13 mouse cellular contexts compared by ENCODE assay signal in the genomic region with DNA sequence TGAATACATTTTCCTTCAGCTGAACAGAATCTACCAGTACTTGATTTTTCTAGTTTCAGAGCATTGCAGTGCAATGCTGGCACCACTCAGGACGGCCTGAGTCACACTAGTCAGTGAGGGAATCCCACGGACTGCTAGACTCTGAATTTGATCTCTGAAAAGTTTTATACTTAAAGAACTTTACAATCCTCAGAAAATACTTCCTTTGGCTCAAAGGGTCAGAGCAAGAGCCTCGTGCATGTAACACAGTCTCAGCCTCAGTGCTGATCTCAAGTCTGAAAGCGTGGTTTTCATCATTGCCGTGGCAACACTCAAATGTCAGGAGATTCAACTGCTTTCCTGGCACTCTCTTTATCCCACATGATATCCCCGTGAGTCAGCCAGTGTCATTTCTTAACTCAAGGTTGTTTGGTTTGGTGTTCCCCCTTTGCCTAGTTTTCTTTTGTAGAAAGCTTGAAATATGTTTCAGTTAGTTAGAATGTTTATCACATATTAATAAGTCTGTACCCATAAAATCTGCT. TPM values are rescaled to one million over a fixed set of nuclear protein-coding genes. Genes with fewer than 3 reads are reported as not detected.
DNase-seq lines count a peak whose midpoint lies in the region; ATAC-seq and TF ChIP-seq lines count a peak whose summit lies in the region.
"Had no signal": no experiment of that assay in that cellular context is flagged by ENCODE, and none has a peak within 500 bp of the region (broad histone marks: within the 10 kb centered on the region; RNA-seq: fewer than 3 reads in every experiment).

No protein-coding gene starts in this region.

- H3K27ac ChIP-seq in forebrain, postnatal 0 days (ENCODE audit: low read depth, low read length), result no peak overlapping the region
- H3K27ac ChIP-seq in forebrain, embryonic 10.5 days, result no peak overlapping the region
- H3K27ac ChIP-seq in midbrain, embryonic 14.5 days (replicated peaks; ENCODE audit: low read depth, low read length), result no peak overlapping the region
- no peak overlapping the region for H3K27ac ChIP-seq in midbrain, embryonic 13.5 days
- H3K27ac ChIP-seq: embryonic facial prominence, embryonic 15.5 days; limb, embryonic 10.5 days had no signal

- no peak for DNase-seq in forebrain, postnatal 0 days
- no peak for DNase-seq in forebrain, embryonic 10.5 days (ENCODE audit: extremely low spot score, low spot score)
- DNase-seq in midbrain, embryonic 14.5 days, result peak; percentile 22
- DNase-seq in adrenal gland, postnatal 14 days, result peak; percentile 75
- peak; percentile 29 for DNase-seq in telencephalon, adult 2 months (ENCODE audit: low read depth, low spot score)
- no peak for DNase-seq in thymus, postnatal 14 days
- DNase-seq in cerebellum, adult 9-11 months, result no peak
- DNase-seq: cerebellum, adult 2 months; kidney, postnatal 4 days; liver, postnatal 0 days had no signal

- H3K9me3 ChIP-seq in forebrain, postnatal 0 days (ENCODE audit: low read length), result no peaks in the 10 kb centered on the region
- H3K9me3 ChIP-seq in forebrain, embryonic 10.5 days, result no peaks in the 10 kb centered on the region
- no peaks in the 10 kb centered on the region for H3K9me3 ChIP-seq in midbrain, embryonic 14.5 days (ENCODE audit: control insufficient read depth, low read length)
- H3K9me3 ChIP-seq in midbrain, embryonic 13.5 days, result no peaks in the 10 kb centered on the region
- H3K9me3 ChIP-seq: embryonic facial prominence, embryonic 15.5 days; limb, embryonic 10.5 days had no signal

- no peaks in the 10 kb centered on the region for H3K27me3 ChIP-seq in forebrain, postnatal 0 days (ENCODE audit: insufficient read depth, low read length)
- no peaks in the 10 kb centered on the region for H3K27me3 ChIP-seq in forebrain, embryonic 10.5 days (ENCODE audit: poor library complexity, severe bottlenecking)
- H3K27me3 ChIP-seq in midbrain, embryonic 14.5 days (ENCODE audit: control insufficient read depth, insufficient read depth, low read length), result no peaks in the 10 kb centered on the region
- no peaks in the 10 kb centered on the region for H3K27me3 ChIP-seq in midbrain, embryonic 13.5 days
- H3K27me3 ChIP-seq: embryonic facial prominence, embryonic 15.5 days had no signal

- peak; percentile 66 for ATAC-seq in forebrain, postnatal 0 days
- no peak for ATAC-seq in midbrain, embryonic 14.5 days (ENCODE audit: low FRiP score, low TSS enrichment)
- ATAC-seq in midbrain, embryonic 13.5 days, result no peak
- ATAC-seq: liver, postnatal 0 days had no signal

- WGBS in forebrain, postnatal 0 days, result 48% methylated on average over 6 of the region's 6 CpGs
- 81% methylated on average over 6 of the region's 6 CpGs for WGBS in forebrain, embryonic 10.5 days
- 45% methylated on average over 6 of the region's 6 CpGs for WGBS in midbrain, embryonic 14.5 days
- 58% methylated on average over 6 of the region's 6 CpGs for whole genome bisulfite sequencing in midbrain, embryonic 13.5 days

- no peaks in the 10 kb centered on the region for H3K4me1 ChIP-seq in forebrain, postnatal 0 days (ENCODE audit: insufficient read depth)
- H3K4me1 ChIP-seq in forebrain, embryonic 10.5 days, result no peaks in the 10 kb centered on the region
- no peaks in the 10 kb centered on the region for H3K4me1 ChIP-seq in midbrain, embryonic 14.5 days (ENCODE audit: control insufficient read depth, insufficient read depth, low read length)
- no peaks in the 10 kb centered on the region for H3K4me1 ChIP-seq in midbrain, embryonic 13.5 days (replicated peaks)
- H3K4me1 ChIP-seq: embryonic facial prominence, embryonic 15.5 days; limb, embryonic 10.5 days had no signal

- no peak overlapping the region for H3K4me3 ChIP-seq in forebrain, postnatal 0 days (ENCODE audit: low read depth, low read length)
- no peak overlapping the region for H3K4me3 ChIP-seq in forebrain, embryonic 10.5 days
- no peak overlapping the region for H3K4me3 ChIP-seq in midbrain, embryonic 14.5 days (replicated peaks; ENCODE audit: low read depth, low read length)
- no peak overlapping the region for H3K4me3 ChIP-seq in midbrain, embryonic 13.5 days (replicated peaks)
- H3K4me3 ChIP-seq: embryonic facial prominence, embryonic 15.5 days; limb, embryonic 10.5 days had no signal

- no peak overlapping the region for H3K4me2 ChIP-seq in forebrain, postnatal 0 days (ENCODE audit: low read depth)
- no peak overlapping the region for H3K4me2 ChIP-seq in midbrain, embryonic 14.5 days (ENCODE audit: low read length)
- H3K4me2 ChIP-seq in midbrain, embryonic 13.5 days (replicated peaks), result no peak overlapping the region
- H3K4me2 ChIP-seq: embryonic facial prominence, embryonic 15.5 days had no signal

- TF ChIP-seq CTCF in forebrain, postnatal 0 days (IDR thresholded peaks at IDR 0.05; ENCODE audit: low read depth), result no peak

- H3K9ac ChIP-seq in forebrain, postnatal 0 days, result no peak overlapping the region
- H3K9ac ChIP-seq in midbrain, embryonic 14.5 days (replicated peaks; ENCODE audit: low read length), result no peak overlapping the region
- no peak overlapping the region for H3K9ac ChIP-seq in midbrain, embryonic 13.5 days (replicated peaks)
- H3K9ac ChIP-seq: embryonic facial prominence, embryonic 15.5 days; liver, postnatal 0 days had no signal

- H3K36me3 ChIP-seq in forebrain, postnatal 0 days (ENCODE audit: insufficient read depth), result peaks cover 22% of the 10 kb centered on the region
- peaks cover 60% of the 10 kb centered on the region for H3K36me3 ChIP-seq in forebrain, embryonic 10.5 days (replicated peaks)
- H3K36me3 ChIP-seq in midbrain, embryonic 14.5 days (ENCODE audit: control insufficient read depth, insufficient read depth, low read length), result peaks cover 26% of the 10 kb centered on the region
- peaks cover 26% of the 10 kb centered on the region for H3K36me3 ChIP-seq in midbrain, embryonic 13.5 days

RNA-seq across cellular contexts. Expression of a gene that starts 53.4 kb away (rescaled TPM):
- total RNA-seq in forebrain, postnatal 0 days (2014; rRNA removed), result 146 and 166 TPM in 2 replicates
- 18.0 and 34.9 TPM in 2 replicates for polyA plus RNA-seq in forebrain, postnatal 0 days (2015; fragmentation: Nextera tagmentation; extraction: Ambion mirVana)
- polyA plus RNA-seq in forebrain, embryonic 10.5 days (2016; fragmentation: Nextera tagmentation; extraction: Ambion mirVana), result 22.8 and 24.5 TPM in 2 replicates
- 36.4 and 48.0 TPM in 2 replicates for polyA plus RNA-seq in midbrain, embryonic 14.5 days (2014; fragmentation: Nextera tagmentation; extraction: Ambion mirVana)
- 26.3 and 27.8 TPM in 2 replicates for polyA plus RNA-seq in midbrain, embryonic 13.5 days (2015; fragmentation: Nextera tagmentation; extraction: Ambion mirVana)
- 36.4 and 42.2 TPM in 2 replicates for total RNA-seq in adrenal gland, postnatal 14 days (2021)

Comparison
In these comparisons a context has a peak if more than half of its experiments do, and no peak if none do; other contexts are left out.
1. DNase-seq: peak in midbrain, embryonic 14.5 days (single experiment), adrenal gland, postnatal 14 days (single experiment) and telencephalon, adult 2 months (single experiment); none in forebrain, postnatal 0 days (single experiment), forebrain, embryonic 10.5 days (single experiment), thymus, postnatal 14 days (single experiment) and cerebellum, adult 9-11 months (single experiment).